Mouse (Mus musculus): ENCODE measurements at regions not wholly inside any gene's neighbourhood (a gene's known extent, or its start where the extent isn't known, plus 50 kb on each side); places are given as distances from the start of the nearest gene placed in this dataset.

DNA sequence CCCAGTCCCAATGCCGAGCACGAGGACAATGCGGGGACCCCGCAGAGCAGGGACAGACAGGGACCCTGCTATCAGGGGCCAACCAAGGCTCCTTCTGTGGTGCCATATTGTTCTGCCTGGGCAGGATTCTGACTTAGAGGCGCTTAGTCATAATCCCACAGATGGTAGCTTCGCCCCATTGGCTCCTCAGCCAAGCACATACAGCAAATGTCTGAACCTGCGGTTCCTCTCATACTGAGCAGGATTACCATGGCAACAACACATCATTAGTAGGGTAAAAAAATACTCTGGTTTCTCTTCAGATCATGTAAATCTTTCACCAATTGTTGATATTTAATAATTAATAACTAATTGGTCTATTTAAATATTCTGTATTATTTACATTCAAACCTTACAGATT lies 2140.3 kb upstream of the Cdh20 start:
- DNase-seq = peak; percentile 98

DNA sequence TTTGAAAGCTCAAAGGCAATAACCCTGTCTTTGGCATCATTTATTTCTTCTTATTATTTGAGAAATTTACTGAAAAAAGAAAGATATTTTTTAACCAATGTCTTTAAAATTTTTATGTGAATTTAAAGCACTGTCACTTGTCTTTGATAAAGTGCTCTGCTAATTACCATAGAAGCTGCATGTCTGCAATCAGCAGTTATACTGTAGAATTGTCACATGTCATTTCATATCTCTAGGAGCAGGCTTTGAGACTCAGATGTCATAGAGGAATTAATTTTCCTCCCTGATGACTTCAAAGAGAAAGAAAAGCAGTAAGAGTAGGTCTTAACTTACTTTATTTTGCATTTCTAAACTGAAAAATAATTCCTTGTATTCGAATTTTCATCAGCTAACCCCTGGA lies 2123.9 kb upstream of the Cdh20 start:
- no peak for DNase-seq

DNA sequence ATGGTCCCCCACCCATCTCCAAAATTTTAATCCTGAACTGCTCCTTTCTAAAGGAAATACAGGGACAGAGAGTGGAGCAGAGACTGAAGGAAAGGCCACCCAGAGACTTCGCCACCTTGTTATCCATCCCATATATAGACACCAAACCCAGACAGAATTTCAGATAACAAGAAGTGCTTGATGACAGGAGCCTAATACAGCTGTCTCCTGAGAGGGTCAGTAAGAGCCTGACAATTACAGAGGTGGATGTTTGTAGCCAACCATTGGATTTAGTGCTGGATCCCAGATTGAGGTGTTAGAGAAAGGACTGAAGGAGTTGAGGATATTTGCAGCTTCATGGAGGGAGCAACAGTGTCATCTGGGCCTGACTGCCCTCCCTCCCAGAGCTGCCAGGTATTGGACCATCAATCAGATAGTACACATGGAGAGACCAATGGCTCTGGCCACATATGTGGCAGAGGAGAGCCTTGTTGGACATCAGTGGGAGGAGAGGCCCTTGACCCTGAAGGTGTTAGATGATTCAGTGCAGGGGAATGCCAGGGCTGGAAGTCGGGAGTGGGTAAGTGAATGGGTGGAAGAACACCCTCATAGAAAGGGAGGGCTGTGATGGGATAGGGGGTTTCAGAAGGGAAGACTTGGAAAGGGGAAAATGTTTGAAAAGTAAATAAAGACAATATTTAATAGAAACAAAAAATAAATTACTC lies 2080.8 kb upstream of the Cdh20 start:
- DNase-seq = no peak

DNA sequence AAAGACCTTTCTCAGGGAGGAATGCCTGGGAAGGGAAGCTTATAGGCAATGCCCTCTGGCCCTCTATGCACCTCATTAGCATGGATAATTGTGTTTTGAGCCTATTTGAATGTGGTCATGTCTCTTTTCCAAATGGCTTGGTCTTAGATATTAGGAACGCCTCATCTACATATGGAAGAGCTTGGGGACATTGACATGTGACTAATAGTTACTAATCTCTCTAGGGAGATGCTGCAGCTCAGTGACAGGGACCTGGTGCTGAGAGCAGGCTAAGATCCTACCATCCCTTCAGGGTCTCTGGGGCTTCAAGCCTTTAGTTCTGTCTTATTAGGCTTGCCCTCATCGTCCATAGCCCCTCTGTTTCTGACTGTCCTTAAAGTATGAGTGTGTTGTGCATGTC lies 2051.9 kb upstream of the Cdh20 start:
- no peak for DNase-seq

DNA sequence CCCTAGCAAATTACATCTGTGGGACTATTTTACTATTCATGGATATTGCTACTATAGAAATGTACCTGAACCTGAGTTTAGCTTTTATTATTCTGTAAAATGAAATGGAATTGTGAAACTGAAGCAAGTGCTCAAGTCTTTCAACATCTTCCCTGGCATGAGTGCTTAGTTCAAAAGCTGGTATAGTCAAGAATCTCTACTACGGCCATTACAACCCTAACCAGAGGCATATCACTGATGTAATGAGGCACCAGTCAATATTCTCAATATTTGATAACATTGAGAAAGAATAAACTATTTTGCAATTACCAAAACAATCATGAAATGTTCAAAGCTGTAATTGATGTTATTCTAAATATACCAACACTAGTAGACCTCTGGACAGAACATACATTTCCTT lies 2034.3 kb upstream of the Cdh20 start:
- DNase-seq = no peak

DNA sequence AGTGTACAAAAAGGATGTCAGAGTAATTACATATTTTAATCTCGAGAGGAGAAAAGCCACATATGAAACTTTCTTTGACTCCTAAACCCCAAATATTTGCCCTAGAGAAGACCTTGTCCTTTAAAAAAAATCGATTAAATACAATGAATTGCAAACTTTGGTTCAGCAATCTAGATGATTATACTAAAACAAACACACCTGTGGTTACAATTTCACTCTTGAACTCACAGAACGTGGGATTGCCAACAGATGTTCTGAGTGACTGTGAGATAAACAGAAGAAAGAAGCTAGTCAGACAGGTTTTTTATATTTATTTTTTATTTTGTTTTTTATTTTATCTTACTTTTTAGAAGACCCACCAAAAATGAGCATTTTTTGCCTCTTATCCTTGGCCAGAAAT lies 2032.9 kb upstream of the Cdh20 start:
- DNase-seq = no peak

DNA sequence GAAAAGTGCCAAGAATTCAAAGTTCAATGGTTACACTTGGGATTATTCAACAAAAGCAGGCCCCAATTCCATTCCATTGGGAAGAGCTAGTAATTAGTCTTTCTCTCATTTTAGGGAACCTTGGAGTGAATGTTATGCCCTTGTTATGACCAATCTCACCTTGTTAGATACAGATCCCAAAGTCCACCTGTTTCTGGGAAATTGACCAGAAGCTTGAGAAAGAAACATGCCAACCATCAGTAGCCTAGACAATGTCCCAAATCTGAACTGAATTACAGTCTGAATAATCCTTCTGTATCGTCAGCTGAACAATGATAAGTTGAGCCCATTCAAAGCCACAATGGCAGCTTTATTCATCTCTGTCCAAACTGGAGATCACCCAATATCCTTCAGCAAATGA lies 2010.4 kb upstream of the Cdh20 start:
- DNase-seq = no peak

Data from kidney, adult 9 months (tissue).